Mouse (Mus musculus) regulatory T cell (primary cell): ENCODE data around the gene Gstm1.
"Not testable (repeated sequence)": the region's sequence is repeated elsewhere in the genome, so short reads cannot be mapped to it uniquely, and the experiment has no call there.

Experiments used
- in situ Hi-C: fragments of 300-600 bp; cut with MboI, MseI; formaldehyde crosslinking; loops from one replicate; pipeline ENCODE4 v1.15.1; 2025; ENCODE audit warnings: high pct_unique_total_duplicates

Gstm1 gene

GRCm38 (mm10) chr3:108017473-108018189, at the start of gene Gstm1:
TSS of gene Gstm1 (minus strand) at chr3:108017973.
- in situ Hi-C loops, result loop anchor here (5.0 kb wide), 1 partner anchor 45 kb away; no protein-coding TSS in a partner anchor

GRCm38 (mm10) chr3:108067370-108067934, 49.7 kb upstream of the Gstm1 start:
- in situ Hi-C loops, result loop anchor here (5.0 to 10.0 kb wide), 2 partner anchors 85 to 973 kb away; partner anchors contain the start of gene Gpr61

- in situ Hi-C loops, result loop anchor here (5.0 to 10.0 kb wide), 2 partner anchors 87 to 971 kb away; partner anchors contain the start of gene Gpr61
Observed at GRCm38 (mm10) chr3:108065551-108065950, 47.8 kb upstream of the Gstm1 start.

- in situ Hi-C loops, result loop anchor here (5.0 to 10.0 kb wide), 3 partner anchors 47 to 970 kb away; partner anchors contain the start of genes Gpr61 and Gstm1
Observed at GRCm38 (mm10) chr3:108064672-108065071, 46.9 kb upstream of the Gstm1 start.

GRCm38 (mm10) chr3:108062648-108063047, 44.9 kb upstream of the Gstm1 start:
- in situ Hi-C loops, result loop anchor here (5.0 to 10.0 kb wide), 2 partner anchors 45 to 968 kb away; partner anchors contain the start of gene Gstm1

- in situ Hi-C loops, result loop anchor here (5.0 to 10.0 kb wide), 2 partner anchors 44 to 967 kb away; partner anchors contain the start of gene Gstm1
Observed at GRCm38 (mm10) chr3:108061420-108061819, 43.6 kb upstream of the Gstm1 start.

GRCm38 (mm10) chr3:108050493-108050892, 32.7 kb upstream of the Gstm1 start:
- in situ Hi-C loops, result no loop called here

GRCm38 (mm10) chr3:108048306-108048705, 30.5 kb upstream of the Gstm1 start:
- in situ Hi-C loops, result no loop called here

GRCm38 (mm10) chr3:108046944-108047655, 29.3 kb upstream of the Gstm1 start:
- in situ Hi-C loops, result no loop called here

GRCm38 (mm10) chr3:108044394-108045140, 26.8 kb upstream of the Gstm1 start, which contains the start of gene Gstm4:
TSS of gene Gstm4 (minus strand) at chr3:108044894.
- in situ Hi-C loops, result no loop called here

- in situ Hi-C loops, result no loop called here
Observed at GRCm38 (mm10) chr3:108033156-108033555, 15.4 kb upstream of the Gstm1 start.

GRCm38 (mm10) chr3:108032113-108032512, 14.3 kb upstream of the Gstm1 start:
- in situ Hi-C loops, result no loop called here

GRCm38 (mm10) chr3:108028641-108029365, 11.0 kb upstream of the Gstm1 start:
- in situ Hi-C loops, result no loop called here

GRCm38 (mm10) chr3:108026597-108026996, 8.8 kb upstream of the Gstm1 start:
- in situ Hi-C loops, result no loop called here

GRCm38 (mm10) chr3:108026049-108026448, 8.3 kb upstream of the Gstm1 start:
- in situ Hi-C loops, result no loop called here

- in situ Hi-C loops, result no loop called here
Observed at GRCm38 (mm10) chr3:108025318-108025717, 7.5 kb upstream of the Gstm1 start.

- in situ Hi-C loops, result no loop called here
Observed at GRCm38 (mm10) chr3:108022650-108023049, 4.9 kb upstream of the Gstm1 start.

GRCm38 (mm10) chr3:108020351-108021022, 2.7 kb upstream of the Gstm1 start:
- in situ Hi-C loops, result not testable (repeated sequence)

- in situ Hi-C loops, result loop anchor here (5.0 kb wide), 1 partner anchor 43 kb away; no protein-coding TSS in a partner anchor
Observed at GRCm38 (mm10) chr3:108019226-108019625, 1.5 kb upstream of the Gstm1 start.
